Mouse (Mus musculus): ENCODE measurements at regions not wholly inside any gene's neighbourhood (a gene's known extent, or its start where the extent isn't known, plus 50 kb on each side); places are given as distances from the start of the nearest gene placed in this dataset.
"Not testable (repeated sequence)": the region's sequence is repeated elsewhere in the genome, so short reads cannot be mapped to it uniquely, and the experiment has no call there.

- DNase-seq (ENCODE audit: inconsistent ontology term) = peak; percentile 74
These were observed 240.4 kb downstream of the Mef2c start for GRCm38 (mm10) chr13:83744110-83744752.

DNA sequence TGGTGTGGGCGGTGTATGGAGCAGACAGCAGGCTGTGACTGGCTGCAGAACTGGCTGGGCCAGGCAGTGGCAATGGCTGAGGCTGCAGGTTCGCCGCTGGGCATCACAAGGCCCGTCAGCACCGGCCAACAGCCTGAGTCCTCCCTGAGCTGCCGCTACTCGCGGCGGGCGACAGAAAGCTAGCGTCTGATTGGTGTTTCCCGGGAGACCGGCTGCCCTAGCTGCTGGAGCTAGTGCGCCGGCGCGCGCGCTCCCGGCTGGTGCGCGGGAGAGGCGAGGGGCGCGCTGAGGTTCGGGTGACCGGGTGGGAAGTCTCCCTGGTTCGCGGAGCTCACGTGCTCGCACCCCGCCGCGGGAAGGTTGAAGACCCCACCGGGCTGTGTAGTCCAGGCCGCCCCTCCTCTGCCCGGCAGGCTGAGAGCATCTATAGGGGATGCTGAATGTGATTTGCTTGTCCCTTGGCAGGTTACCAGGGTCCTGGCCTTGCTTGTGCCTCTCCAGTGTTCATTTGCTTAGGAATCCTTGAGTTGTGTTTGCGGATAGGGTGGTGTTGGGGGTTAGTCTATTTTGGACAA is 241.2 kb downstream of the Mef2c start:
- peak; percentile 96 for DNase-seq (ENCODE audit: inconsistent ontology term)

DNA sequence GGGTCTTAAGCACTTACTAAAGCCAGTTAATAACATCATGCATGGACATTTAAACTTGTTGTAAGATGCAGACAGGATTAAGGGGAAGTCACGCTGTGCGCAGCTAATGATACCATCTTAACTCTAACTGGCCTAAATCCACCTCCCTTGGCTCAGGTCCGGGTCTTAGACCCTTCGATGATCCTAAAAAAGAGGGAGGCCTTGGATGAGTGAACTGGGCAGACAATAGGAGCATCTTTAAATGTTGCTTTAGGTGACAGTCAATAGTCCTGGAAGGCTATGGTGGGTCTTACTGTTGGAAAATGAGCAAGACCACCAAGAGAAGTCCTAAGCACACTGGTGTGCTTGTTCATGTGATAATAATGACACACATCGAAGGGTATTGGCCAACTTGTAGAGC is 242.1 kb downstream of the Mef2c start:
- peak; percentile 16 for DNase-seq (ENCODE audit: inconsistent ontology term)

- DNase-seq (ENCODE audit: inconsistent ontology term) = no peak
These were observed 243.8 kb downstream of the Mef2c start for GRCm38 (mm10) chr13:83747671-83748070.

DNA sequence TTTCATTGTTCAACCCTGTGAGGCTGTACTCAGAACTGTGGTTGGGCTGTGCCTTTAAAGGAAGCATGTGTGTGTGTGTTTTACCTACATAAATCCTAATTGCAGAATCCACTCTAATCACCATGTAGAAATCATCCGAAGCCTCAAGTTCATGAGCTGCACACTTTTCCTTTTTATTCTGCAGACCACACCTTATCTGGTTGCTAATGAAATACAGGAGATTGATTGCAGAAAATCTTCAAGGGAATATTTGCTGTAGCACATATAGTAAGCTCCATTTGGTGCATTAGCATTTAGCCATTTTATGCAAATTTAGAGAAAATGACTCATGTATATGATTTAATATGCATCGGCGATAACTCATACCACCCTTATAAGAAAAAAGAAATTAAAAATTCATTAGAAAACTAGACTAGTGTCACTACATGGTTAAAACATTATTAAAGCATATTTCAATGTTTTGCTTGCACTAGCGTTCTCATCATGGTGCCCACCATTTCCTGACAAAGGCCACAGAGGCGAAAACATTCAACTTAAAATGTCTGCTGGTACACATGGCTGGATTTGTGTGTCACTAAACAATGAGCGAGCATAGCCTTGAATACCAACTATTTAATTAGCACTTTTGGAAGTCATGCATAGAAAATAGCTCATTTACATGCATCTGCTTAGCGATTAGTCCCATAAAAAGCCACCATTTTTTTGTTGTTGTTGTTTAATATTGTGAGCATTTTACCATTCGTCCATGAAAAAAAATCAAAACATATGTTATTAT is 245.7 kb downstream of the Mef2c start:
- DNase-seq (ENCODE audit: inconsistent ontology term) = peak; percentile 75

- no peak for DNase-seq (ENCODE audit: inconsistent ontology term)
These were observed 246.6 kb downstream of the Mef2c start for GRCm38 (mm10) chr13:83750437-83750836.

- no peak for DNase-seq (ENCODE audit: inconsistent ontology term)
These were observed 256.7 kb downstream of the Mef2c start for GRCm38 (mm10) chr13:83760387-83761170.

DNA sequence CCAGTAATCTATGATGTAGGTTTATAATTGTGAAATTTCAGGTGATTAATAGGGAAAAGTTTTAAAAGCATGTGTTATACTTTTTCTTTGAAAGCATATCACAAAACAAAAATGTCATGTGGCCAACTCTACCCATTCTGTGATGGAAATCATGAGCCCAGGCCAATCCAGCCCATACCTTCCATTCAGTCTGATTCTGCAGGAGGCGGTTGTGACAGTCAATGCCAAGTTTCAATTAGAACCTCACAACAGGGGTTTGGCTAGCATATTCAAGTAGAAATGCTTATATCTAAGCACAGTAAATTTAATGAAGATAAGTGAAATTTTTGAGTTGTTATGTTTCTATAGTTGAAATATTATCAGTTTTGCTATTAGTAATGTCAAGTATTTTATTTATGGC is 258.6 kb downstream of the Mef2c start:
- no peak for DNase-seq (ENCODE audit: inconsistent ontology term)

DNA sequence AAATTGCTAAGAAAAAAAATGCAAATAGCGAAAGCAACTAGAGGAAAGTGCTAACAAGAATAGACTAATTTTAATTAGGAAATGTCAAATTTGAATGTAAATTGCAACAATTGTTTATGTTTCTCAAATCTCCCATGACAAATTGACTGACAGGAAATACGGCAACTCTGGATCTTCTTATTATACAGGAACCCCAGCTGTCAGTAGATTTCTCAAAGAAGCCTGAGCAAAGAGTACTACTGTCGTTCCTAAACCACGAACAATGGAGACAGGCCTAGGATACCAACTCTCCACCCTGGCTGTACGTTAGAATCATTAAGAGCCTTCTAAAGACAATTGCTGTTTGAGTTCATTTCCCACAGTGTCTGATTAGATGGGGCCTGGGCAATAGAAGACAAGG is 259.5 kb downstream of the Mef2c start:
- DNase-seq (ENCODE audit: inconsistent ontology term) = not testable (repeated sequence)

DNA sequence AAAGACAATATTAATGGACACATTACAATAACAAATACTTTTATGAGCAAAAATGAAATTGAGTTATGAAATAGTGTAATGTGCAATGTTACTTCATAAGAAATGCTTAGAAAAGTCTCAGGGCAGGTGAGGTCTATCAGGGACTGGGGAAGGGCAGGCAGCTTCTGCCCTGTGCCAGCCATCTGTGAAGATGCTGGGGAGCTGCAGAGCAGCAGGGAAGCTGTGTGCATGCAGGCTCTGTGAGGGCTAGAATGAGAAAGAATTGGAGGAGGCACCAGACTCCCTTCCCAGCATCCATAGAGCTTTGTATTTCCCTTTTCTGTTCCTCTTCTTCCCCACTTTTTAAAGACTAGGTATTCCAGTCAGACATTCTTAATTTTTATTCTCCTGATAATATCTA is 281.8 kb downstream of the Mef2c start:
- DNase-seq (ENCODE audit: inconsistent ontology term) = no peak

GRCm38 (mm10) chr13:83809535-83809934 is 305.7 kb downstream of the Mef2c start:
- DNase-seq (ENCODE audit: inconsistent ontology term) = no peak

- peak; percentile 69 for DNase-seq (ENCODE audit: inconsistent ontology term)
These were observed 316.5 kb downstream of the Mef2c start for GRCm38 (mm10) chr13:83820291-83820690.

GRCm38 (mm10) chr13:83820721-83821120 is 316.9 kb downstream of the Mef2c start:
- peak; percentile 35 for DNase-seq (ENCODE audit: inconsistent ontology term)

GRCm38 (mm10) chr13:83824926-83825325 is 321.1 kb downstream of the Mef2c start:
- no peak for DNase-seq (ENCODE audit: inconsistent ontology term)

- DNase-seq (ENCODE audit: inconsistent ontology term) = peak; percentile 55
These were observed 323.1 kb downstream of the Mef2c start for GRCm38 (mm10) chr13:83826841-83827463.

GRCm38 (mm10) chr13:83865932-83866685 is 356.0 kb upstream of the Tmem161b start:
- peak; percentile 69 for DNase-seq (ENCODE audit: inconsistent ontology term)

DNA sequence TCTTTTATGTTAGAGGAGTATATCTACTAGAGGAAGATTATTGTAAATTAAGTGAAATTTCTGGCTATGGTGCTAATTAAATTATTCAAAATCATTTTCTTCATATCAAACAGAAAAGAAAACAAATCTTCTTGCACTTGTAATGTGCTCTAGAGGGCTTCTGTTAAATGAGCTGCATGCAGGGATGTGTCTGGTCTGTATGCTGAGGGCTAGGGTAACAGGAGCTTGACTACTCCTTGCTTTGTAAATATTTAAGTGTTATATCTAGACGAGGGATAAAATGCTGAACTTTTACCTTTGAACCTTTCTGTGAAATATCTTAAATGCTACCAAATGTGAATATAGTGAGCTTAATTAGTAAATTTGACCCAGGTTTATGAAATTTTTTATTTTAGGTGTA is 354.9 kb upstream of the Tmem161b start:
- DNase-seq (ENCODE audit: inconsistent ontology term) = no peak

GRCm38 (mm10) chr13:83867831-83868473 is 354.1 kb upstream of the Tmem161b start:
- peak; percentile 80 for DNase-seq (ENCODE audit: inconsistent ontology term)

- DNase-seq (ENCODE audit: inconsistent ontology term) = peak; percentile 84
These were observed 353.2 kb upstream of the Tmem161b start for GRCm38 (mm10) chr13:83868922-83869321.

GRCm38 (mm10) chr13:83872143-83872819 is 349.8 kb upstream of the Tmem161b start:
- DNase-seq (ENCODE audit: inconsistent ontology term) = peak; percentile 61
